Mouse (Mus musculus) c-Kit-positive CD71-negative TER-119-negative erythroid progenitor cells, embryonic 14.5 days (primary cell): ENCODE data around the gene Ssmem1.

Experiments
- DNase-seq: peaks from one replicate; pipeline ENCODE4 v3.0.0-alpha.2; 2013; ENCODE audit warnings: low read depth

Ssmem1 gene

DNA sequence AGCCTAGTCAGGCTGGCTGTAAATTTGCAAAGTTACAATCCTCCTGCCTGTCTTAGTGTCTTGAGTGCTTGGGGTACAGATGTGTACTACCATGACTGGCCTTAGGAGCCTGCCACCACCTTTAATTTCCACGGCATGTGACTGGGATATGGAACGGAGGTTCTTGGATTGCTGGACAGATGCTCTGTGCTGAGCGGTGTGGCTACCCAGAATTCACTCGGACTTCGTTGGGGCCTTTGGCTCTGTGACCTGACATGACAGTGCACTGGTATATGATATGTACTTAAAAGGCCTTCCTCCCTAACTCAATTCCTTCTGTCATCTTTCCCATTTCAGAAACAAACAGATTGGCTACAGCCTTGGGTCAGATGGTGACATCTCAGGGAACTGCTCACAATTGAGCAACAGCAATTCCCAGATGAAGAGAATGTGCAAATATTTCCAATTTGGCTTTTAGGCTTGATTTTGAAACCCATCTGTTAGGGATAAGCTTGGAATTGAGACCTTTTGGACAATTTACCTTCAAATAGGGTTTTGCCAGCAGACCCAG is 45.0 kb downstream of the Ssmem1 start:
- DNase-seq, result no peak

DNA sequence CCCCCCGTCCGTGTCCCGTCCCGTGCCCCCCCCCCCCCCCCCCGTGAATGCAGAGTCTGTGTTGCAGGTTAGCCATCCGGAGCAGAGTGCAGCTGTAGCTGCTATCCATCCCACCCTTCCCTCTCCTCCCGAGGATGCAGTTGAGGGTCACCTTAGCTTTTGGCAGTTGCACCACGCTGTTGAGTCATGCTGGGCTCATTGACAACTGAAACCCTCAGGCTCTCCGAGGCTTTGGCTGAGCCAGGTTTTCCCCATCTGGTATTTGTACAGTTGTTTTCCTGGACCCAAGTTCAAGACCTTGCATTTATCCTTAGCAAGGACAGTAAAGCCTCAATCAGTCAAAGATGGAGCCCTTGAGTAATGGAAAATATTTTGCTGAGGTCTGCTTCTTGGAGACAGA is 46.4 kb downstream of the Ssmem1 start:
- DNase-seq, result no peak

DNA sequence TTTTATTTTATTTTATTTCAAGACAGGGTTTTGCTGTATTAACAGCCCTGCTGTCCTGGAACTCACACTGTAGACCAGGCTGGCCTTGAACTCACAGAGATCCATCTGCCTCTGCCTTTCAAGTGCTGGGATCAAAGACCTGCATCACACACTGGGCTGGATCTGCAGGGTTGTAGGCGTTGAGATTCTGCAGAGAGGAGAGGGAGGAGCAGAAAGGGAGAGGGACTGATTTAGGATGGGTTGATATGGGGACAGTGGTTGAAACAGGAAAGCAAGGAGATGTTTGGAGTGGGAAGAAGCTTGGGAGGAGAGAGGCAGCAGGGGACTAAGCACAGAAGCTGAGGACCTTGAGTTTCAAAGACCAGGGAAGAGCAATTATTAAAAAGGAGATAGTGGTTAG is 50.1 kb downstream of the Ssmem1 start:
- DNase-seq, result no peak

DNA sequence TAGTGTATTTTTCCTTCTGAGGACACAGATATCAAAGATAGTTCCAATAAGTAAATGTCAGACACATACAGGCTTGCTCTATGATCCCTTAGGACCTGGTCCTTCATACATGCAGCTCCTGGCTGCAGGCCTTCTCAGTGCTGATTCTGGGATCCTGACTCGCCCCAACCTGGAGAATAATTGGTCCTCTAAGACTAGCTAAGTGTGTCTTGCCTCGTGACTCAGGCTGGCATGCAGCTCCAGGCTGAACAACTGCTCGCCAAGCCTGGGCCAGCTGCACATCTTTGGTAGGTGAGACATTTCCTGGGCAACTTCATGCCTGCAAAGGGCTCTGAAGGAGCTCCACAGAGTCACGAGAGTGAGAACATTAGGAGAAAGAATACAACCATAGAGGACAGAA is 52.5 kb downstream of the Ssmem1 start:
- DNase-seq, result no peak

DNA sequence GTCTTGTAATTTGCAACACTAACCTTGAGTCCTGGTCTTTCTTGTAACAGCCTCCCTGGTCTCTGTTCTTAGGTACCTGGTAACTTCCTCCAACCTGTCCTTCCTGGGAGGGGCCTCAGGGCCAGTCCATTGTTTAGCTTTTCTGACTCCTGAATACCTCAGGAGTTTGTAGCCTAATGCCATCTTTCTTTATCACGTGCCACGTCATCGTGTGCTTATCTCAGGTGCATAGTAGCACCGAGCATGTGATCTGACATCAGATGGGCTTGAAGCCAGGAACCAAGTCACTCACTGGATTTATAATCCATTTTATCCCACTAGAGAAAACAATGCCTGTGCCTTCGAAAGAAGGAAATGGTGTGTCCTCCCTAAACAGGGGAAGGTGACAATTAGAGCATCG is 53.9 kb downstream of the Ssmem1 start:
- no peak for DNase-seq

DNA sequence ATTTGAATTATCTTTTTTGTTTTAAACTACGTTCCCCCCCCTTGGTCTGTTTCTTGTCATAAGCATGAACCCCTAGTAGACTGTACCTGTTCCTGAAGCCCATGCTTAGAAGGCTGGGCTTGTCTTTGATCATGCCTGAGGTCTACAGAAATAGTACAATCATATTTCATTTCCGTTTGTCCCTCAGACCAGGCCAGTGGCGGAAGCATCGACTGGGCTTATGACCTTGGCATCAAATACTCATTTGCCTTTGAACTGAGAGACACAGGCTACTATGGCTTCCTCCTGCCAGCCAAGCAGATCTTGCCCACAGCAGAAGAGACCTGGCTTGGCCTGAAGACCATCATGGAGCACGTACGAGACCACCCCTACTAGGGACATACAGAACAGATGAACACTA is 54.4 kb downstream of the Ssmem1 start:
- no peak for DNase-seq

DNA sequence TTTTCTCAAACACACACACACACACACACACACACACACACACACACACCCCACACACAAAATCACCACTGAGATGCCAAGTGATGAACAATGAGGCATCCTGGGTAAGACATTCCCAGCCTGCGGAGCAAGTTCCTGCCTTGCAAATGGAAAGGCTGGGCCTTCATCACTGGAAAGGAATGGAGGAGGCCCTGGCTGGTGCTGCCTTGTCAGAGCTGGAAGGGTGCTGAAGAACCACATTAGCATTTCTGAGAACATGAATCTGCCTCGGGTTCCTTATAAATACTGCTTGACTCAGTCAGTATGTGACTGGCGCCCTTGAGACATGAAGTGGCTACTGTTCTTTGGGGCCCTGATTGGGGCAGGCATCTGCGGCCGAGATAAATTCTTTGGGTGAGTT is 58.4 kb downstream of the Ssmem1 start, which contains the start of gene Cpa4:
TSS of gene Cpa4 (plus strand) at position 301 of the 400 bp plus-strand sequence.
- no peak for DNase-seq

DNA sequence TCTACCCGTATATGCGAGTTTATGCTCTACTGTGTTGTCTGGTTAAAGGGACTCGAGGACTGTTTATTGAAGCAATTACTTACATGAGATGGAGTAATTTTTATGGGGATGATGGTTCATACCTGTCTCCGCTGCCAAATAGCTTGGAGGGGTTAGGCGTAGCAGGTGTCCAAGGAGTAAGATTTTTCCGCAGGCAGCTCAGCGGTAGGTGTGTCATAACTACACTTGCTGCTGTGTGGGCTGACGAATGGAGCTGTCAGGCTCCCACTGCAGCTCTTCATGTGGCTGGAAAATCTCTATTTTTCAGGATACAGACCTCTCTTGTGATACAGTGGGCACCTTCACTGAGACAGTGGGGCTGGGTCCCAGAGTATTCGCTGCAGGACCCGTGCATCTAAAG is 59.7 kb downstream of the Ssmem1 start:
- no peak for DNase-seq
